Mouse (Mus musculus): ENCODE results near the gene Tmem268. TPM values are rescaled to one million over a fixed set of nuclear protein-coding genes. Genes with fewer than 3 reads are reported as not detected.

Tmem268 gene
- polyA plus RNA-seq, 1 experiment = 16.4 TPM

DNA sequence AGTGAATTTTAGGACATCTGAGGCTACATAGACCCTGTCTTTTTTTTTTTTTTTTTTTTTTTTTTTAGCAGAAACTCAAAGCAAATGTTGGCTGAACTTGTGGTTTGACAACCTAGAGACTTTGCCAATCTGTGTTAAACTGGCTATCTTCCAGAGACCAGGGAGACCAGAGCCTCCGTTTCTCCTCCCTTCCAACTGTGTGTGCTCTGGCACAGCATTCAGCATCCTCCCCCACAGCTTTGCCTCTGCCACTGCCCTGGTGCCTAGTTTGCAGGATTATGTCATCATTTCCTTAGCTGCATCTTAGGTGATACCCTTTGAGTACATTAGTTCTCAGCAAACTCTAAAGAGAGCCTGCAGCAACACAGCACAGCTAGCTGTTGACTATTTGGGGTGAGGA lies 10.8 kb upstream of the Tmem268 start:
- H3K27ac ChIP-seq (replicated peaks; ENCODE audit: low read depth, low read length) = no peak overlapping the region

DNA sequence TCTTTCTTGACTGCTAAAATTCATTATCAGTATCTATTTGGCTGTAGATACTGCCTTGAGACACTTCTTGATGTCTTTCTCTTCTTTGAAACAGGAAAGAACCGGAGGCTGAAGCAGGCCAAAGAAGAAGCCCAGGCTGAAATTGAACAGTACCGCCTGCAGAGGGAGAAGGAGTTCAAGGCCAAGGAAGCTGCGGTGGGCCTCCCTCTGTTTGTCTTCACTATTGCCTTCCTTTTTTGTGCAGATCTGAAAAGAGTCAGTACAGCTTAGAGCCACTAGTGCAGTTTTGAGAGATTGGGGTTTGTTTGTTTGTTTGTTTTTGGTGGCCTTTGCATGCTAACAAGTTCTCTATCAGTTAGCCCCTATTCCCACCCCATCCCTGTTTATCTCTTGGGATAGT lies 10.1 kb upstream of the Tmem268 start:
- Histone ChIP-seq H3K4me1 (ENCODE audit: control insufficient read depth, insufficient read depth, insufficient read length, low read length) (peaks cover 15% of the 10 kb centered on the region; the same call in 1 of the 2 replicates), H3K4me3 (ENCODE audit: insufficient read depth, low read depth, low read length) (no peak overlapping the region), H3K27ac (replicated peaks; ENCODE audit: low read depth, low read length) (no peak overlapping the region)

More for the DNA sequence above, 10.8 kb upstream of the Tmem268 start:
- Histone ChIP-seq H3K4me1 (ENCODE audit: control insufficient read depth, insufficient read depth, insufficient read length, low read length) (peaks cover 15% of the 10 kb centered on the region; the same call in 1 of the 2 replicates), H3K4me3 (ENCODE audit: insufficient read depth, low read depth, low read length) (no peak overlapping the region)

DNA sequence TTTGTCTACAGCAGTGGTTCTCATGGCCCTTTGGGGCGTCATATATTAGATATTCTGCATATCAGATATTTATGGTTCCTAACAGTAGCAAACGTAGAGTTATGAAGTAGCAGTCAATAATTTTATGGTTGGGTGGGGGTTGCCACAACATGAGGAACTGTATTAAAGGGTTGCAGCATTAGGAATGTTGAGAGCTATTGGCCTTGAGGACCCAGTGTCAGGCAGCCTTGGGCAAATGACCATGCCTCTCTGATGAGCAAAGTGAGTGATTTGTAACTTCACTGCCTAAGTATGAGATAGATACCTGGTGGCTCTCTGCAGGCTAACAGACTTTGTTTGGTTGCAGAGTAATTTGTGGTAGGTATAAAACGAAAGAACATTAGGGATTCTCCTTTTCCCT lies 7.7 kb upstream of the Tmem268 start:
- Histone ChIP-seq H3K4me1 (ENCODE audit: control insufficient read depth, insufficient read depth, insufficient read length, low read length) (peaks cover 8% of the 10 kb centered on the region; the same call in 1 of the 2 replicates), H3K4me3 (ENCODE audit: insufficient read depth, low read depth, low read length) (no peak overlapping the region), H3K27ac (replicated peaks; ENCODE audit: low read depth, low read length) (no peak overlapping the region)

DNA sequence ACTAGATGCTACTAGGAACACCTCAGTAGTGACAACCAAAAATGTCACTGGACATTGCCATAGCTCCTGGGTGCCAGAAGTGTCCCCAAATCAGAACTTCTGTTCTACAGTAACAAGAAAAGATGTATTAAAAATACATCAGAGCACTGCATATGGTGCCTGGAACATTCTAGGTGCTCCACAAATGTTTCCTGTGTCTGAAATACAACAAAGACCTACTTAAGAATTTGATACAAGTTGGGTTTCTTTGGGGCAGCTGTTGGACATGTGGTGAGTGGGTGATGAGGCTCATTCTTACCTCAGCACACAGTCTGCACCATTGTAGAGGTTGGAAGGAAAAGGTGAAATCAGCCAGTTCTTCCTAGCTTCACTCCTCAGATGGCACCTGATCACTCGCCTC lies 5.7 kb upstream of the Tmem268 start:
- Histone ChIP-seq H3K27ac (replicated peaks; ENCODE audit: low read depth, low read length) (no peak overlapping the region), H3K4me1 (ENCODE audit: control insufficient read depth, insufficient read depth, insufficient read length, low read length) (peaks cover 2% of the 10 kb centered on the region; the same call in 1 of the 2 replicates), H3K4me3 (ENCODE audit: insufficient read depth, low read depth, low read length) (no peak overlapping the region)

DNA sequence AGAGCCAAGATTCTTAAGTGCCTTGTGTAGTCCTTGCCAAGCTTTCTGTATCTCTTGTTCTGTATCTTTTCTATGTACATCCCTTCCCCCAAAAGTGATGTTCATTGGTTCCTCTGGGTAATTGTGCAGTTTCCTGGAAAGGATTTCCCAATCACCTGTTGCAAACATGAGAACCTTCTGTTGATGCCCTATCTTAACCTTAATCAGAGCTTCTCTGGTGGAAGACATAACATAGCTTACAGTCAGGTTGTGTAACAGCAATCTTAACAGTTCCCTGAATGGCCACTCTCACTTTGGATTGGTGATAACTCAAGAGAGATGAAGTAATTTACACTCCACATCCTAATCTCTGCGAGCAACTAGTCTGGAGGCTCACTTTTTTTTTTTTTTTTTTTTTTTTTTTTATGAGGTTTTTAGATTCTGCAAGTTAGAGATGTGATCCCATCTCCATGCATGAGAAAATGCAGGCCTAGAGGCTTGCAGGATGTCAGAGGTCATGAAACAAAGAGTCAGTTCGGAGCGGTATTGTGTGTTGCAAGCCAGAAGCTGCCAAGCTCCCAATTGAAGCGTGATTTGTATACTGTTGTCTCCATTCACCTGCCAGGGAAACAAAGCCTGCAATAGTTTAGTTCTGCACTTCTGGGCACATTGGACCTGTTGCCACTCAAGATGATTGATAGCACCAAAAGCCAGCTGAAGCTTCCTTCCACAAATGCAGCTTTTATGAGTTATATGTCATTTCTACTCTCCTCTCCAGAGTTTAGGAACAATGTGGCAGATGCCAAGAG lies 4.6 kb upstream of the Tmem268 start:
- Histone ChIP-seq H3K4me3 (ENCODE audit: insufficient read depth, low read depth, low read length) (no peak overlapping the region), H3K27ac (replicated peaks; ENCODE audit: low read depth, low read length) (no peak overlapping the region), H3K4me1 (ENCODE audit: control insufficient read depth, insufficient read depth, insufficient read length, low read length) (peaks cover 2% of the 10 kb centered on the region; the same call in 1 of the 2 replicates)

DNA sequence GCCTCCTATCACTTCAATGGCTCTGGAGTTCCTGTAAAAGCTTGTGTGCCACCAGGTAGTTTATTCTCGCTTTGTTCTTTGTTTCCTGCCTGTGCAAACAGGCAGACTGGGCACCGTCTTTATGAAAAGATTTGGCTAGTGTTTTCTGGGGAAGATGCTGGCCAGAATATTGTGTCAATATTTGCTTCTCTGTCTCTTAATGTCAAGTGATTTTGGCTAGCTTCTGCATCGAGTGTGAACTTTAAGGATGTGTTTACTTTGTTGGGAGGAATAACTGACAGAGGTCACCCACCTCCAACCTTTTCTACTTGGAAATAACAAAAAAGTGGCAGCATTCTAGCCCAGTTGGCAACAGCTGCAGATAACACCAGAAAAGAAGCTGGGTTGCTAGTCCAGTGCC lies 4.0 kb upstream of the Tmem268 start:
- H3K27ac ChIP-seq (replicated peaks; ENCODE audit: low read depth, low read length) = no peak overlapping the region
- H3K4me3 ChIP-seq (ENCODE audit: insufficient read depth, low read depth, low read length) = no peak overlapping the region
- H3K4me1 ChIP-seq (ENCODE audit: control insufficient read depth, insufficient read depth, insufficient read length, low read length) = peaks cover 8% of the 10 kb centered on the region

DNA sequence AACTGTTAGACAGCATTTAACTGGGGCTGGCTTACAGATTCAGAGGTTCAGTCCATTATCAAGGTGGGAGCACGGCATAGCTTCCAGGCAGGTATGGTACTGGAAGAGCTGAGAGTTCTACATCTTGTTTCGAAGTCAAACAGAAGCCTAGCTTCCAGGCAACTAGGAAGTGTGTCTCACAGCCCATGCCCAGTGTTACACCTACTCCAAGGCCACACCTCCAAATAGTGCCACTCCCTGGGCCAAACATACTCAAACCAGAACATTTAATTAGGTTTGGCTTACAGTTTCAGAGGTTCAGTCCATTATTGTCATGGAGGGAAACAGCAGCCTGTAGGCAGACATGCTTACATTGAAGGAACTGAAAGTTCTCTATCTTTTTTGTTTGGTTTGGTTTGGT lies 3.5 kb upstream of the Tmem268 start:
- H3K4me1 ChIP-seq (ENCODE audit: control insufficient read depth, insufficient read depth, insufficient read length, low read length) = peaks cover 10% of the 10 kb centered on the region
- no peak overlapping the region for H3K4me3 ChIP-seq (ENCODE audit: insufficient read depth, low read depth, low read length)
- H3K27ac ChIP-seq (replicated peaks; ENCODE audit: low read depth, low read length) = no peak overlapping the region

DNA sequence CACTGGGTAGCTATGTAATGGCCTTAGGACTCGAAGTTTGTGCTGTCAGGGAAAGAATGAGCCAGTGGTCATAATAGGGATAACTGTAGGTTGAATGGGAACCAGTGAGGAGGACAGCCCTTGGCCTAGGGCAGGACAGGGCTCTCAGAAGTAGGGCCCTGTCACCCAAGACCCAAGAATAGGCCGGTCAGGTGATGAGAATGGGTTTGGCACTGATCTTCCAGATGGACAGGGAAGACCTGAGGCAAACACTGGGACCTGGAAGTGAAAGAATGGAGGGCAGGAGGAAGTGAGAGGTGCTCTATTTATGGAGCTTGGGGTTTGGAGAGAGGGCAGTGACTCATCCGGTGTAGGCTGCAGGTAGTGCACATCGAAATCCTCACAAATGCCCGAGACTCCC lies 1.9 kb upstream of the Tmem268 start:
- Histone ChIP-seq H3K4me3 (ENCODE audit: insufficient read depth, low read depth, low read length) (no peak overlapping the region), H3K27ac (replicated peaks; ENCODE audit: low read depth, low read length) (no peak overlapping the region), H3K4me1 (ENCODE audit: control insufficient read depth, insufficient read depth, insufficient read length, low read length) (peaks cover 15% of the 10 kb centered on the region)

DNA sequence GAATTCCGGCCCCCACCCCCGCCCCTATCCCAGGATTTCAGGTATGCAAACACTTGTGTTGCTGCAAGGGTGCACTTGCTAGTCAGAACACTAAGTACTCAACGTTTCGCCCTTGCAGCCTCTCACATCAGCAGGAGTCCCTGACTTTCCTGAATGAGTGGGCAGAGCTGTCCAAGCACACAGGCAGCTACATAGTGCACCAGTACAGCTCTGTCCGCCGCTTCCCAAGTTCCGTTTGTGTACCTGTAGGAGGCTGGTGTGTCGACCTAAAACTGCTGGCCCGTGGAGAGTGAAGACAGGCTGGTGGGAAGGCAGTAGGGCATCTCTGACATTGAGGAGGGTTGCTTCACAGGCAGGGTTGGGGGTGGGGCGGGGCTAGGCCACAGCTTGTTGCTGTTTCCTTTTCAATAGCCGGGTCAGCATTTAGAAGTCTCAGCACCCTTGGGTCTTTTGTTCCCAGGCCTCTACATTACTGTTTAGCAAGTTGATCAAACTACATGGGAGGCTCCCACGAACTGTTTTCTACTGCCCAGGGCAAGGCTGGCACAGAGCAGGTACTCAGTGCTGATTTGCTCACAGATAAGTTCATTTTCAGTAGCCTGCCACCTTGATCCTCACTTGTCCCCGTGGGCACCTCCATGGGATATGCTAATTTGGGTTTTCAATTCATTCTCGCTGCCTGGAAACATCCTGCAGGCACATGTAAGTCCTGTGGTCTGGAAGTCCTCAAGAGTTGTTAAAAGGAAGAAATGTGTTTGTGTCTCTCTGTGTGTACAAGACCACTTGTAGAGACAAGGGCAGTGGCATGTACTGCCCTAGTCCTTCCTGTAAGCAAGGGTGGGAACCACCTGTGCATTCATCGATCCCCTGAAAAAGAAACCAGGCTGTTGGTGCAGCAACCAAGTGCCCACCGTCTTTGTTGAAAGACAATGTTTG lies 1.2 kb upstream of the Tmem268 start:
- H3K4me1 ChIP-seq (ENCODE audit: control insufficient read depth, insufficient read depth, insufficient read length, low read length) = peaks cover 15% of the 10 kb centered on the region
- peak overlapping the region; percentile 84 for H3K27ac ChIP-seq (replicated peaks; ENCODE audit: low read depth, low read length)
- H3K4me3 ChIP-seq (ENCODE audit: insufficient read depth, low read depth, low read length) = no peak overlapping the region; the same call in 1 of the 2 replicates

DNA sequence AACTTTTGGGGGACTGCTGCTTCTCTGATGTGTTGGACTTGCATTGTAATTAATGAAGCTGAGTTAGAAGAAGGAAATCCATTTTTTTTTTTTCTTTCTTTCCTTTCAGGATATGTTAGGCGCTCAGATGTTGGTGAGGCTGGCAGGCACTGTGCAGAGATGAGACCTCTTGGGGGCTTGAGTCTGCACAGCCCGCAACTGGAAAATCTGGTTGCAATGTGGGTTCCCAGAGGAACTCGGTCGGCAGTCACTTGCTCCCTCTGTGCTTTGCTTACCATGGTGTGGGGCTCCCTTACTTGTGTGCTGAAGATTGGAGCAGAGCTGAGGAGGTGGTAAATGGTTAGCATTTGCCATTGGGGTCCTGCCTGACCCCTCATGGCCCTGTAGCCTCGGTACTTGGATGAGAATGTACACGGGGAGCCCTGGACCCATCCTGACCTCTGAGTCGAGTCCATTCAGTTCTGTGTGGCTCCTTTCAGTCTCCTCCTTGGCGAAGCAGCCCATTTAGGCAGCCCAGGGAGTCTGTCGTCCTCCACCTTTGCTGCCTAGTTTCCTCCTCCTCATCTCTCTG lies 631 bp downstream of the Tmem268 start:
- peak overlapping the region; percentile 84 for H3K27ac ChIP-seq (replicated peaks; ENCODE audit: low read depth, low read length)
- peaks cover 15% of the 10 kb centered on the region for H3K4me1 ChIP-seq (ENCODE audit: control insufficient read depth, insufficient read depth, insufficient read length, low read length)
- H3K4me3 ChIP-seq (ENCODE audit: insufficient read depth, low read depth, low read length) = peak overlapping the region; percentile 95

DNA sequence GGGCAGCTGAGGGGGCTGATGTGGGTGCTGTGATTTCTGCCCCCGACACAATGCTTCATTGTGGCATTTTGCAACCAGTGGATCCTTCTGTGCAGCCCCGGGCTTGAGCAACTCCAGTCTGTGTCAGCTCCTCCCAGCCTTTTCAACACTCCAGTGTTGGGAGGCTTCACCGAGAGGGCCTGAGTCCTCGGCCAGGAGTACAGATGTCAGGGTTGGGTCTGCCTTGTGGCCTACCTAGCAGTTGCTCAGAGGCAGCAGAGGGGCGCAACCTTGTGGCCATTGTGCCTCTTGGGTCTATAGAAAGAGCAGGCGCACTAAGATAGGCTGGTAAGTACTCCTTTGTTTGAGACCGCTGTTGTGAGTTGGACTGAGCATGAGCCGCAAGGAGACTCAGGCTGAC lies 1.5 kb downstream of the Tmem268 start:
- Histone ChIP-seq H3K27ac (replicated peaks; ENCODE audit: low read depth, low read length) (peak overlapping the region; percentile 67), H3K4me1 (ENCODE audit: control insufficient read depth, insufficient read depth, insufficient read length, low read length) (peaks cover 15% of the 10 kb centered on the region), H3K4me3 (ENCODE audit: insufficient read depth, low read depth, low read length) (peak overlapping the region; percentile 95)

DNA sequence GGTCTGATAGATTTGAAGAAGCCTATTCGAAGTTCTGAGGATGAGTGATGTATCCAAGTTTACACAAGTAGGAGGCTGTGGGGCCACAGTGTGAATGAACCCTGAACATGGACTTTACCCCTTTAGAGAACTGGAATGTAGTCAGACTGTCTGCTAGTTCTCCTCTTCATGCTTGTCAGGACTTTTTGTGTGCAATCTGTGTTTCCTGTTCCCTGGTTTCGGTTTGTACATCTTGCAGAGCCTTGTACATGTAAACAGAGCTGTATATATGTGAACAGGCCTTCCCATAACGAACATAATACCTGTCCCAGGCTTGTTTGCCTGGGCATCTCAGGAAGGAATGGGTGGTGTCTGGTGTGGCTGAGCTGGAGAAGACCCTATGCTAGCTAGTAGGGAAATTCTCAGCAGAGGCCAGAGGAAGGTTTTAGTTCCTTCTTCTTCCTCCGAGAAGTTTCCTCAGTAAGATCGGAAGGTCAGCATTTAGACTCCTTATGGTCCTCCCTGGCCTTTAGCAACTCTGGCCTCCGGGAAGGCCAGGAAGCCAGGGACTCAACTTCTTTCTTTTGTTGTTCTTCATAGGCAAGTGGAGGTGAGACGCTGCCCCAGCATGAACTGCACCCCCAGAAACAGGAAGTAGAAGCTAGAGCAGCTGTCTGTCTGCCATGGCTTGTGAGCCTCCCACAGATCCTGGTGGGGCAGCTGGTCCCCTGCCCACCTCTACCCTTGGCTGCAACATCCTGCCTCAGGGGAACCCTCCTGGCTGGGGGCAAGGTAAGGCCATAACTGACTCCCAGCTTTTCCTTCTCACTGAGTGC lies 3.5 kb downstream of the Tmem268 start:
- Histone ChIP-seq H3K4me3 (ENCODE audit: insufficient read depth, low read depth, low read length) (no peak overlapping the region), H3K27ac (replicated peaks; ENCODE audit: low read depth, low read length) (peak overlapping the region; percentile 42), H3K4me1 (ENCODE audit: control insufficient read depth, insufficient read depth, insufficient read length, low read length) (peaks cover 15% of the 10 kb centered on the region)

DNA sequence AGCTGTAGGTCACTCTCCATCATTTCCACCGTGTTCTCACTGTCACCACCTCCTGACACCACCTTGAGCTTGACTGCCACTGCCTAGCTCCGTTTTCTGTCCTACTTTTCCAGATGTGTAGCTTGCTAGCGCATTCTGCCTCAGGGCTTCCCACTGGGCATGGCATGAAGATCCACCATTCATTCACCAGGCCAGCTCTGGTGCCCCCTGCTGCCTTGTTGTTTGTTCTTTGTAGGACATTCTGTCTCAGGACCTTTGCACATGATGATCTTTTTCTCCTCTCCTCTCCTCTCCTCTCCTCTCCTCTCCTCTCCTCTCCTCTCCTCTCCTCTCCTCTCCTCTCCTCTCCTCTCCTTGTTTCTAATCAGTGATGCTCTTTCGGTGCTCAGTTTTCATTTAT lies 4.2 kb downstream of the Tmem268 start:
- Histone ChIP-seq H3K4me3 (ENCODE audit: insufficient read depth, low read depth, low read length) (no peak overlapping the region), H3K4me1 (ENCODE audit: control insufficient read depth, insufficient read depth, insufficient read length, low read length) (peaks cover 13% of the 10 kb centered on the region), H3K27ac (replicated peaks; ENCODE audit: low read depth, low read length) (no peak overlapping the region)

DNA sequence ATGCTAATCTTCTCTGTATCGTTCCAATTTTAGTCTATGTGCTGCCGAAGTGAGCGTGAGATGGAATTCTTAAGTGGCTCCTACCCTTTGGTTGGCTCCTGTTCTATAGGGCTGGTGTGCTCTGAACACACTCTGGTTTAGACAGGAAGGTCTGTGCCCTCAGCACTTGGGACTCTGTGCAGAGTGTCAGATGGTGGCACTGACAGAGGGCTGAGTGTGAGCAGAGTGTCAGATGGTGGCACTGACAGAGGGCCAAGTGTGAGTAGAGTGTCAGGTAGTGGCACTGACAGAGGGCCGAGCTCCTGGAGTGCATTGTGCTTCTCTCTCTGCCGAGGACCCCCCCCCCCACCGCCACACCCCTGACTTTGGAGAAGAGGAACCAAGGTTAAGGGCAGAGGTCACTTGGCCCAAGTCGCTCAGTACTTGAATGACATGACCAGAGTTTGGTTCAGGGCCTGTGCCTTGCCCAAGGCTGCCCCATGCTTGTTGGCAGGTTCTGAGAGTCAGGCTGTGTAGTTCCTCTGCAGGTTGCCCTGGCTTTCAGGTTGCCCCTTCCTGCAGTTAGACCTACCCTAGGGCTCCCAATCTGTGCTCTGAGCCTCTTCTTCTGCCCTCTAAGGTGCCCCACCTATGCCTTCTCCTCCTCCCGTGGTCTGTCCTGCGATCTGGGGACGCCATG lies 9.3 kb downstream of the Tmem268 start:
- Histone ChIP-seq H3K27ac (replicated peaks; ENCODE audit: low read depth, low read length) (no peak overlapping the region), H3K4me1 (ENCODE audit: control insufficient read depth, insufficient read depth, insufficient read length, low read length) (peaks cover 9% of the 10 kb centered on the region), H3K4me3 (ENCODE audit: insufficient read depth, low read depth, low read length) (no peak overlapping the region)

Measured in brown adipose tissue, adult 24 weeks (tissue).